25 mouse cellular contexts compared by ENCODE assay signal in genomic region chr3:81228344-81228743, GRCm38 (mm10).
A peak's percentile ranks its signal among the peaks of the same experiment; 100 is the strongest.
DNase-seq lines count a peak whose midpoint lies in the region; ATAC-seq and TF ChIP-seq lines count a peak whose summit lies in the region.
"Had no signal": no experiment of that assay in that cellular context is flagged by ENCODE, and none has a peak within 500 bp of the region (broad histone marks: within the 10 kb centered on the region; RNA-seq: fewer than 3 reads in every experiment).

No protein-coding gene starts in this region.

- H3K4me2 ChIP-seq in kidney, embryonic 15.5 days, result no peak overlapping the region
- H3K4me2 ChIP-seq in kidney, embryonic 16.5 days (replicated peaks; ENCODE audit: low read depth, low read length), result no peak overlapping the region
- no peak overlapping the region for H3K4me2 ChIP-seq in neural tube, embryonic 11.5 days (ENCODE audit: low read depth)
- H3K4me2 ChIP-seq in forebrain, postnatal 0 days (ENCODE audit: low read depth), result no peak overlapping the region
- H3K4me2 ChIP-seq: embryonic facial prominence, embryonic 12.5 days; forebrain, embryonic 12.5 days; forebrain, embryonic 15.5 days; hindbrain, embryonic 12.5 days; hindbrain, embryonic 15.5 days had no signal

- H3K36me3 ChIP-seq in kidney, embryonic 15.5 days, result no peaks in the 10 kb centered on the region
- H3K36me3 ChIP-seq in kidney, embryonic 16.5 days (ENCODE audit: insufficient read depth, low read length), result no peaks in the 10 kb centered on the region
- H3K36me3 ChIP-seq in neural tube, embryonic 11.5 days (ENCODE audit: control insufficient read depth, insufficient read depth, low read length), result no peaks in the 10 kb centered on the region
- H3K36me3 ChIP-seq in forebrain, postnatal 0 days (ENCODE audit: insufficient read depth), result no peaks in the 10 kb centered on the region
- H3K36me3 ChIP-seq: embryonic facial prominence, embryonic 12.5 days; forebrain, embryonic 12.5 days; forebrain, embryonic 15.5 days; heart, embryonic 10.5 days; hindbrain, embryonic 12.5 days; hindbrain, embryonic 15.5 days had no signal

- no peaks in the 10 kb centered on the region for H3K27me3 ChIP-seq in kidney, embryonic 15.5 days
- H3K27me3 ChIP-seq in kidney, embryonic 16.5 days (ENCODE audit: insufficient read depth, low read length), result no peaks in the 10 kb centered on the region
- H3K27me3 ChIP-seq in neural tube, embryonic 11.5 days (ENCODE audit: control insufficient read depth, insufficient read depth, low read length), result no peaks in the 10 kb centered on the region
- H3K27me3 ChIP-seq in forebrain, postnatal 0 days (ENCODE audit: insufficient read depth, low read length), result no peaks in the 10 kb centered on the region
- H3K27me3 ChIP-seq: embryonic facial prominence, embryonic 12.5 days; forebrain, embryonic 12.5 days; forebrain, embryonic 15.5 days; hindbrain, embryonic 12.5 days; hindbrain, embryonic 15.5 days had no signal

- TF ChIP-seq CTCF in forebrain, postnatal 0 days (IDR thresholded peaks at IDR 0.05; ENCODE audit: low read depth), result no peak

- ATAC-seq in kidney, embryonic 15.5 days (replicated peaks; ENCODE audit: low FRiP score), result 0 out of 2 replicates have a peak, but pooled peaks have one; percentile 69
- no peak for ATAC-seq in kidney, embryonic 16.5 days (ENCODE audit: low FRiP score, low TSS enrichment)
- no peak for ATAC-seq in neural tube, embryonic 11.5 days (ENCODE audit: insufficient read depth, low FRiP score, low TSS enrichment)
- ATAC-seq in forebrain, postnatal 0 days, result no peak
- ATAC-seq: CD4-positive, CD25-positive, alpha-beta regulatory T cell, adult 4 months; forebrain, embryonic 15.5 days had no signal

- DNase-seq in neural tube, embryonic 11.5 days (ENCODE audit: low spot score), result peak; percentile 42
- DNase-seq in neural tube, embryonic 10.5 days (ENCODE audit: extremely low spot score, low spot score), result no peak
- DNase-seq in embryo, embryonic 11 days, result peak; percentile 45
- peak; percentile 59 for DNase-seq in mesoderm, embryonic 11.5 days (ENCODE audit: low read depth, low spot score)
- DNase-seq in left cerebral cortex, postnatal 4 days, result no peak
- no peak for DNase-seq in forebrain, postnatal 0 days
- DNase-seq: adrenal gland, adult 2 months; adrenal gland, postnatal 14 days; cerebellum, adult 11 months; cerebellum, adult 2 months; cerebellum, adult 9-11 months; cerebellum, postnatal 25 days; gastrocnemius, postnatal 10 days; gastrocnemius, postnatal 36 days; heart, adult 2 months had no signal

- 23% methylated on average over 4 of the region's 4 CpGs for WGBS in kidney, embryonic 15.5 days
- WGBS in kidney, embryonic 16.5 days, result 24% methylated on average over 4 of the region's 4 CpGs
- 46% methylated on average over 4 of the region's 4 CpGs for WGBS in neural tube, embryonic 11.5 days
- WGBS in forebrain, postnatal 0 days, result 57% methylated on average over 4 of the region's 4 CpGs

- H3K4me1 ChIP-seq in kidney, embryonic 15.5 days, result no peaks in the 10 kb centered on the region
- no peaks in the 10 kb centered on the region for H3K4me1 ChIP-seq in kidney, embryonic 16.5 days (ENCODE audit: insufficient read depth, low read length)
- no peaks in the 10 kb centered on the region for H3K4me1 ChIP-seq in neural tube, embryonic 11.5 days (ENCODE audit: control insufficient read depth, insufficient read depth, low read length)
- no peaks in the 10 kb centered on the region for H3K4me1 ChIP-seq in forebrain, postnatal 0 days (ENCODE audit: insufficient read depth)
- H3K4me1 ChIP-seq: embryonic facial prominence, embryonic 12.5 days; forebrain, embryonic 12.5 days; forebrain, embryonic 15.5 days; heart, embryonic 10.5 days; hindbrain, embryonic 12.5 days; hindbrain, embryonic 15.5 days had no signal

- H3K4me3 ChIP-seq in kidney, embryonic 15.5 days (replicated peaks), result no peak overlapping the region
- no peak overlapping the region for H3K4me3 ChIP-seq in kidney, embryonic 16.5 days (ENCODE audit: low read length)
- H3K4me3 ChIP-seq in neural tube, embryonic 11.5 days (ENCODE audit: low read depth, low read length), result no peak overlapping the region
- H3K4me3 ChIP-seq in forebrain, postnatal 0 days (ENCODE audit: low read depth, low read length), result no peak overlapping the region
- H3K4me3 ChIP-seq: embryonic facial prominence, embryonic 12.5 days; erythroblast, embryonic 14.5 days; forebrain, embryonic 12.5 days; forebrain, embryonic 15.5 days; heart, adult 2 months; heart, embryonic 10.5 days; hindbrain, embryonic 12.5 days; hindbrain, embryonic 15.5 days had no signal

- H3K27ac ChIP-seq in kidney, embryonic 15.5 days, result no peak overlapping the region
- H3K27ac ChIP-seq in kidney, embryonic 16.5 days (ENCODE audit: low read length), result no peak overlapping the region
- H3K27ac ChIP-seq in neural tube, embryonic 11.5 days (ENCODE audit: low read depth, low read length), result no peak overlapping the region
- H3K27ac ChIP-seq in forebrain, postnatal 0 days (ENCODE audit: low read depth, low read length), result no peak overlapping the region
- H3K27ac ChIP-seq: embryonic facial prominence, embryonic 12.5 days; forebrain, embryonic 12.5 days; forebrain, embryonic 15.5 days; heart, adult 2 months; heart, embryonic 10.5 days; hindbrain, embryonic 12.5 days; hindbrain, embryonic 15.5 days had no signal

- H3K9me3 ChIP-seq in kidney, embryonic 15.5 days (replicated peaks), result no peaks in the 10 kb centered on the region
- H3K9me3 ChIP-seq in kidney, embryonic 16.5 days (ENCODE audit: low read length), result no peaks in the 10 kb centered on the region
- no peaks in the 10 kb centered on the region for H3K9me3 ChIP-seq in neural tube, embryonic 11.5 days (ENCODE audit: control insufficient read depth, low read length)
- H3K9me3 ChIP-seq in forebrain, postnatal 0 days (ENCODE audit: low read length), result no peaks in the 10 kb centered on the region
- H3K9me3 ChIP-seq: embryonic facial prominence, embryonic 12.5 days; forebrain, embryonic 12.5 days; forebrain, embryonic 15.5 days; heart, embryonic 10.5 days; hindbrain, embryonic 12.5 days; hindbrain, embryonic 15.5 days had no signal

- intact Hi-C loops in left cerebral cortex, postnatal 4 days (cut with DNase I), result no loop called here

- H3K9ac ChIP-seq in kidney, embryonic 15.5 days, result no peak overlapping the region
- H3K9ac ChIP-seq in kidney, embryonic 16.5 days (replicated peaks; ENCODE audit: low read length), result no peak overlapping the region
- no peak overlapping the region for H3K9ac ChIP-seq in neural tube, embryonic 11.5 days (ENCODE audit: low read length)
- H3K9ac ChIP-seq in forebrain, postnatal 0 days, result no peak overlapping the region
- H3K9ac ChIP-seq: embryonic facial prominence, embryonic 12.5 days; forebrain, embryonic 12.5 days; forebrain, embryonic 15.5 days; hindbrain, embryonic 12.5 days; hindbrain, embryonic 15.5 days had no signal

Comparison
In these comparisons a context has a peak if more than half of its experiments do, and no peak if none do; other contexts are left out.
1. DNase-seq: peak in neural tube, embryonic 11.5 days (single experiment), embryo, embryonic 11 days (single experiment) and mesoderm, embryonic 11.5 days (single experiment); none in neural tube, embryonic 10.5 days (single experiment), left cerebral cortex, postnatal 4 days (single experiment) and forebrain, postnatal 0 days (single experiment).